Mouse (Mus musculus) megakaryocyte, adult 5-6 weeks (primary cell): ENCODE results near the gene Slx4ip. TPM values are rescaled to one million over a fixed set of nuclear protein-coding genes. Genes with fewer than 3 reads are reported as not detected.

ENCODE experiments used
- ATAC-seq: 2 replicates; pipeline ENCODE4 v1.8.0; 2016; ENCODE audit warnings: mild to moderate bottlenecking, inconsistent platforms; ENCODE audit not compliant: poor library complexity, severe bottlenecking
- total RNA-seq, 2 experiments: library from RNA; stranded (forward) in 1 of 2; stranded (reverse) in 1 of 2; fragments of 153-499, 151-499 nt in 1 of 2; fragments of 221-1000, 200-1000 nt in 1 of 2; gene quantifications; 2 replicates each; pipeline versions ENCODE4 v1.2.3 to v1.2.4; 2015 to 2017

Gene Slx4ip
- total RNA-seq, 2 experiments from 2014 or later, result 4.3 to 6.1 TPM

GRCm38 (mm10) chr2:137049367-137049766 lies 158.3 kb downstream of the Slx4ip start:
- no peak for ATAC-seq

GRCm38 (mm10) chr2:137049906-137050305 lies 158.9 kb downstream of the Slx4ip start:
- no peak for ATAC-seq

- no peak for ATAC-seq
Observed at GRCm38 (mm10) chr2:137063829-137064228, 172.8 kb downstream of the Slx4ip start.

GRCm38 (mm10) chr2:137064513-137064912 lies 173.5 kb downstream of the Slx4ip start:
- no peak for ATAC-seq

- ATAC-seq, result no peak
Observed at GRCm38 (mm10) chr2:137067479-137068110, 176.6 kb downstream of the Slx4ip start.

GRCm38 (mm10) chr2:137073473-137074312 lies 182.7 kb downstream of the Slx4ip start:
- ATAC-seq, result no peak

- no peak for ATAC-seq
Observed at GRCm38 (mm10) chr2:137074313-137074620, 183.2 kb downstream of the Slx4ip start.

- no peak for ATAC-seq
Observed at GRCm38 (mm10) chr2:137078771-137079170, 187.8 kb downstream of the Slx4ip start.

- no peak for ATAC-seq
Observed at GRCm38 (mm10) chr2:137079721-137080320, 188.8 kb downstream of the Slx4ip start.

GRCm38 (mm10) chr2:137080468-137080867 lies 189.4 kb downstream of the Slx4ip start:
- 0 out of 2 replicates have a peak, but pooled peaks have one; percentile 18 for ATAC-seq

GRCm38 (mm10) chr2:137081001-137081400 lies 190.0 kb downstream of the Slx4ip start:
- ATAC-seq, result no peak

GRCm38 (mm10) chr2:137082896-137083620 lies 192.0 kb downstream of the Slx4ip start:
- ATAC-seq, result no peak

- ATAC-seq, result no peak
Observed at GRCm38 (mm10) chr2:137085257-137085656, 194.2 kb downstream of the Slx4ip start.

GRCm38 (mm10) chr2:137086621-137087395 lies 195.8 kb downstream of the Slx4ip start:
- no peak for ATAC-seq

- ATAC-seq, result no peak
Observed at GRCm38 (mm10) chr2:137087705-137088104, 196.7 kb downstream of the Slx4ip start.

GRCm38 (mm10) chr2:137091766-137092522 lies 200.9 kb downstream of the Slx4ip start:
- no peak for ATAC-seq

GRCm38 (mm10) chr2:137092523-137093297 lies 201.7 kb downstream of the Slx4ip start:
- ATAC-seq, result no peak

- ATAC-seq, result no peak
Observed at GRCm38 (mm10) chr2:137093298-137093630, 202.2 kb downstream of the Slx4ip start.

- ATAC-seq, result no peak
Observed at GRCm38 (mm10) chr2:137094301-137094700, 203.3 kb downstream of the Slx4ip start.
